In genomic region chr4:43321536-43321935, GRCm38 (mm10) we compare ENCODE assay signal across 22 mouse cellular contexts. TPM values are rescaled to one million over a fixed set of nuclear protein-coding genes. Genes with fewer than 3 reads are reported as not detected.
"Had no signal": no experiment of that assay in that cellular context is flagged by ENCODE, and none has a peak within 500 bp of the region (broad histone marks: within the 10 kb centered on the region; RNA-seq: fewer than 3 reads in every experiment).

No protein-coding gene starts in this region.

- H3K9ac ChIP-seq: heart, embryonic 12.5 days; hindbrain, embryonic 12.5 days; hindbrain, embryonic 15.5 days; kidney, embryonic 15.5 days; limb, embryonic 13.5 days; limb, embryonic 15.5 days; liver, embryonic 12.5 days; liver, embryonic 14.5 days had no signal

- H3K27me3 ChIP-seq: heart, embryonic 12.5 days; hindbrain, embryonic 12.5 days; hindbrain, embryonic 15.5 days; kidney, embryonic 15.5 days; limb, embryonic 13.5 days; limb, embryonic 15.5 days; liver, embryonic 12.5 days had no signal

- ATAC-seq: hindbrain, postnatal 0 days; intestine, embryonic 16.5 days; liver, embryonic 12.5 days had no signal

- H3K9me3 ChIP-seq: heart, embryonic 10.5 days; heart, embryonic 12.5 days; hindbrain, embryonic 10.5 days; hindbrain, embryonic 12.5 days; hindbrain, embryonic 15.5 days; kidney, embryonic 15.5 days; limb, embryonic 13.5 days; limb, embryonic 15.5 days; liver, embryonic 12.5 days had no signal

- H3K4me2 ChIP-seq: heart, embryonic 12.5 days; hindbrain, embryonic 12.5 days; hindbrain, embryonic 15.5 days; kidney, embryonic 15.5 days; limb, embryonic 13.5 days; limb, embryonic 15.5 days; liver, embryonic 12.5 days had no signal

- DNase-seq: gastrocnemius, postnatal 14 days; gastrocnemius, postnatal 36 days; heart, adult 18-20 months; heart, postnatal 10 days; heart, postnatal 4 days; layer of hippocampus, adult 9-11 months; layer of hippocampus, postnatal 36 days; left cerebral cortex, postnatal 4 days had no signal

- H3K27ac ChIP-seq: heart, embryonic 10.5 days; hindbrain, embryonic 10.5 days; hindbrain, embryonic 12.5 days; hindbrain, embryonic 15.5 days; hindbrain, postnatal 0 days; kidney, embryonic 15.5 days; kidney, postnatal 0 days; limb, embryonic 13.5 days; limb, embryonic 15.5 days; liver, embryonic 12.5 days; liver, embryonic 14.5 days had no signal

- H3K4me3 ChIP-seq: heart, embryonic 10.5 days; heart, embryonic 12.5 days; hindbrain, embryonic 10.5 days; hindbrain, embryonic 12.5 days; hindbrain, embryonic 15.5 days; kidney, embryonic 15.5 days; limb, embryonic 13.5 days; limb, embryonic 15.5 days; liver, embryonic 12.5 days had no signal

- H3K36me3 ChIP-seq: heart, embryonic 10.5 days; heart, embryonic 12.5 days; hindbrain, embryonic 10.5 days; hindbrain, embryonic 12.5 days; hindbrain, embryonic 15.5 days; kidney, embryonic 15.5 days; limb, embryonic 13.5 days; limb, embryonic 15.5 days; liver, embryonic 12.5 days had no signal

- H3K4me1 ChIP-seq: heart, embryonic 10.5 days; heart, embryonic 12.5 days; hindbrain, embryonic 10.5 days; hindbrain, embryonic 12.5 days; hindbrain, embryonic 15.5 days; kidney, embryonic 15.5 days; limb, embryonic 13.5 days; limb, embryonic 15.5 days; liver, embryonic 12.5 days had no signal

RNA-seq across cellular contexts. Expression of gene Atp8b5, which starts 54.6 kb away (rescaled TPM):
- total RNA-seq: gastrocnemius, adult 18-20 months; gastrocnemius, postnatal 36 days had no signal
- polyA plus RNA-seq: heart, embryonic 12.5 days had no signal
